Mouse (Mus musculus): Measurements from ENCODE around the gene Cntnap1. TPM values are rescaled to one million over a fixed set of nuclear protein-coding genes. Genes with fewer than 3 reads are reported as not detected.
A peak's percentile ranks its signal among the peaks of the same experiment; 100 is the strongest.

Cntnap1 gene
- polyA plus RNA-seq, 1 experiment: 1.5 TPM

DNA sequence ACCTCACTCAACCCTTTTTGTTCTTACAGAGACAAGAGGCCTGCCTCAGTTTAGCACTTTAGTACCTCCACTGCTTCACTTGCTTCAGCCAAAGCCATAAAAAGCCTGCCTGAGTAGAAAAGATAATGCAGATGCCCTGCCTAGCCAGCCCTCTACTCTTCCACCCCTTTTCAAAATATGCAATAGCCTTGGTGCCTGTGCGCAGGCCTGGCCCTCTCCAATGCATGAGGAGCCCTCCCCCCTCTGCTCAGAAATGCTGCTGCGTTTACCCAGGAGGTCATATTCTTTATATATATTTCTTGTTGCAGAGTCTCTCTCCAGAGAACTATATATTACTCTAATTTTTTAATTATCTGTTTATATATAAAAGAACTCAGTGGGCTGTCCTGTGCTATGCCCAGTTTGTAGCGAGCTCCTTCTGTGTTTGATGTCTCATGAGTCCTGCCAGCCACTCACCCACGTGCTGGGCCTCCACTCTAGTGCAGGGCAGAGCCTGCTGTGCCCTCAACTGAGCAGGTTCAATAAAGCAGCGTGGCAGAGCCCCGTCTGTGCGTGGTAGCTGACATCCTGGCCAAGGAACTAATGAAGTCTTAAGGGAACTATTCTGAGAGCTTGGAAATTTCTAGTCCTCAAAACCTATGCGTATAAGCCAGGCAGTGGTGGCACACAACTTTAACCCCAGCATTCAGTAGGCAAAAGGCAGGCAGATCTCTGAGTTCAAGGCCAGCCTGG is 20.0 kb downstream of the Cntnap1 start:
- TF ChIP-seq CTCF (IDR thresholded peaks at IDR 0.05; ENCODE audit: control insufficient read depth, insufficient read depth, low read length): no peak
- TF ChIP-seq POLR2A (IDR thresholded peaks at IDR 0.05; ENCODE audit: borderline replicate concordance, control insufficient read depth, low read depth, low read length): no peak
- Histone ChIP-seq H3K27ac (ENCODE audit: control insufficient read depth, insufficient read depth, low read depth, low read length, poor library complexity) (peak overlapping the region; percentile 79), H3K4me3 (replicated peaks; ENCODE audit: control insufficient read depth, low read depth, low read length) (no peak overlapping the region), H3K4me1 (ENCODE audit: control insufficient read depth, insufficient read depth, low read length) (no peaks in the 10 kb centered on the region; the same call in 1 of the 2 replicates)
- 67% methylated on average over 8 of the region's 8 CpGs for WGBS

- 78% methylated on average over 17 of the region's 17 CpGs for WGBS
- Histone ChIP-seq H3K27ac (ENCODE audit: control insufficient read depth, insufficient read depth, low read depth, low read length, poor library complexity) (peak overlapping the region; percentile 79), H3K4me3 (replicated peaks; ENCODE audit: control insufficient read depth, low read depth, low read length) (no peak overlapping the region), H3K4me1 (ENCODE audit: control insufficient read depth, insufficient read depth, low read length) (no peaks in the 10 kb centered on the region; the same call in 1 of the 2 replicates)
- TF ChIP-seq CTCF (IDR thresholded peaks at IDR 0.05; ENCODE audit: control insufficient read depth, insufficient read depth, low read length) (no peak), POLR2A (IDR thresholded peaks at IDR 0.05; ENCODE audit: borderline replicate concordance, control insufficient read depth, low read depth, low read length) (no peak)
Observed at GRCm38 (mm10) chr11:101190913-101191907, 20.9 kb downstream of the Cntnap1 start.

- Histone ChIP-seq H3K4me1 (ENCODE audit: control insufficient read depth, insufficient read depth, low read length) (no peaks in the 10 kb centered on the region; the same call in 1 of the 2 replicates), H3K4me3 (replicated peaks; ENCODE audit: control insufficient read depth, low read depth, low read length) (no peak overlapping the region)
Observed at GRCm38 (mm10) chr11:101191919-101192470, 21.7 kb downstream of the Cntnap1 start.

GRCm38 (mm10) chr11:101192646-101193045 is 22.3 kb downstream of the Cntnap1 start:
- no peak for TF ChIP-seq POLR2A (IDR thresholded peaks at IDR 0.05; ENCODE audit: borderline replicate concordance, control insufficient read depth, low read depth, low read length)
- TF ChIP-seq CTCF (IDR thresholded peaks at IDR 0.05; ENCODE audit: control insufficient read depth, insufficient read depth, low read length): no peak
- Histone ChIP-seq H3K27ac (ENCODE audit: control insufficient read depth, insufficient read depth, low read depth, low read length, poor library complexity) (no peak overlapping the region), H3K4me3 (replicated peaks; ENCODE audit: control insufficient read depth, low read depth, low read length) (no peak overlapping the region), H3K4me1 (ENCODE audit: control insufficient read depth, insufficient read depth, low read length) (no peaks in the 10 kb centered on the region; the same call in 1 of the 2 replicates)
- 72% methylated on average over 6 of the region's 6 CpGs for WGBS

More at GRCm38 (mm10) chr11:101191919-101192470, 21.7 kb downstream of the Cntnap1 start:
- WGBS: 90% methylated on average over 4 of the region's 4 CpGs
- H3K27ac ChIP-seq (ENCODE audit: control insufficient read depth, insufficient read depth, low read depth, low read length, poor library complexity): no peak overlapping the region
- TF ChIP-seq POLR2A (IDR thresholded peaks at IDR 0.05; ENCODE audit: borderline replicate concordance, control insufficient read depth, low read depth, low read length): no peak
- no peak for TF ChIP-seq CTCF (IDR thresholded peaks at IDR 0.05; ENCODE audit: control insufficient read depth, insufficient read depth, low read length)

GRCm38 (mm10) chr11:101193076-101193475 is 22.8 kb downstream of the Cntnap1 start:
- no peaks in the 10 kb centered on the region; the same call in 1 of the 2 replicates for H3K4me1 ChIP-seq (ENCODE audit: control insufficient read depth, insufficient read depth, low read length)
- TF ChIP-seq POLR2A (IDR thresholded peaks at IDR 0.05; ENCODE audit: borderline replicate concordance, control insufficient read depth, low read depth, low read length) (no peak), CTCF (IDR thresholded peaks at IDR 0.05; ENCODE audit: control insufficient read depth, insufficient read depth, low read length) (no peak)
- H3K27ac ChIP-seq (ENCODE audit: control insufficient read depth, insufficient read depth, low read depth, low read length, poor library complexity): no peak overlapping the region
- WGBS: 84% methylated on average over 7 of the region's 7 CpGs
- H3K4me3 ChIP-seq (replicated peaks; ENCODE audit: control insufficient read depth, low read depth, low read length): no peak overlapping the region

GRCm38 (mm10) chr11:101194137-101194536 is 23.8 kb downstream of the Cntnap1 start:
- WGBS: 72% methylated on average over 5 of the region's 5 CpGs
- TF ChIP-seq POLR2A (IDR thresholded peaks at IDR 0.05; ENCODE audit: borderline replicate concordance, control insufficient read depth, low read depth, low read length) (no peak), CTCF (IDR thresholded peaks at IDR 0.05; ENCODE audit: control insufficient read depth, insufficient read depth, low read length) (no peak)
- no peaks in the 10 kb centered on the region; the same call in 1 of the 2 replicates for H3K4me1 ChIP-seq (ENCODE audit: control insufficient read depth, insufficient read depth, low read length)
- no peak overlapping the region for H3K4me3 ChIP-seq (replicated peaks; ENCODE audit: control insufficient read depth, low read depth, low read length)
- H3K27ac ChIP-seq (ENCODE audit: control insufficient read depth, insufficient read depth, low read depth, low read length, poor library complexity): no peak overlapping the region

DNA sequence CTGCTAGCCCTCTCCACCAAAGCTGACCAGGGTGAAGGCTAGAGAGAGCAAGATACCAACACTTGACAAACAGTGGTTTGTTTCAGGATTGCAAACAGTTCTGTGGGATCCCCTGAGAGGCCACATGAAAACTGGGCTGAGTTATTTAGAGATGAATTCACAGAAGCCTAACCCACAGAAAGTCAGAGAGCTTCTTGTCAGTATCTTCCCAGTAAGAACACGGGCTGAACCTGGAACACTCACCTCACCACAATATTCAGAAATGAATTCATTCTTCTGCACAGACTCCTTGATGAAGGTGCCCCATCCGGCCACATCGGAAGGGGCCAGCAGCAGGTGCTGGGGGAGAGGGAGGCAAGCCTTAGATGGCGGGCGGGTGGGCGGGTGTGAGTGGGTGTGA is 24.3 kb downstream of the Cntnap1 start:
- Histone ChIP-seq H3K4me3 (replicated peaks; ENCODE audit: control insufficient read depth, low read depth, low read length) (no peak overlapping the region), H3K4me1 (ENCODE audit: control insufficient read depth, insufficient read depth, low read length) (no peaks in the 10 kb centered on the region), H3K27ac (ENCODE audit: control insufficient read depth, insufficient read depth, low read depth, low read length, poor library complexity) (no peak overlapping the region)
- TF ChIP-seq POLR2A (IDR thresholded peaks at IDR 0.05; ENCODE audit: borderline replicate concordance, control insufficient read depth, low read depth, low read length) (no peak), CTCF (IDR thresholded peaks at IDR 0.05; ENCODE audit: control insufficient read depth, insufficient read depth, low read length) (no peak)
- 83% methylated on average over 6 of the region's 6 CpGs for WGBS
